Mouse (Mus musculus) right cerebral cortex, postnatal 14 days (tissue): ENCODE results near the gene Tox2.

Source experiments
- DNase-seq: peaks from one replicate; pipeline ENCODE4 v3.0.0; 2022

Gene Tox2

DNA sequence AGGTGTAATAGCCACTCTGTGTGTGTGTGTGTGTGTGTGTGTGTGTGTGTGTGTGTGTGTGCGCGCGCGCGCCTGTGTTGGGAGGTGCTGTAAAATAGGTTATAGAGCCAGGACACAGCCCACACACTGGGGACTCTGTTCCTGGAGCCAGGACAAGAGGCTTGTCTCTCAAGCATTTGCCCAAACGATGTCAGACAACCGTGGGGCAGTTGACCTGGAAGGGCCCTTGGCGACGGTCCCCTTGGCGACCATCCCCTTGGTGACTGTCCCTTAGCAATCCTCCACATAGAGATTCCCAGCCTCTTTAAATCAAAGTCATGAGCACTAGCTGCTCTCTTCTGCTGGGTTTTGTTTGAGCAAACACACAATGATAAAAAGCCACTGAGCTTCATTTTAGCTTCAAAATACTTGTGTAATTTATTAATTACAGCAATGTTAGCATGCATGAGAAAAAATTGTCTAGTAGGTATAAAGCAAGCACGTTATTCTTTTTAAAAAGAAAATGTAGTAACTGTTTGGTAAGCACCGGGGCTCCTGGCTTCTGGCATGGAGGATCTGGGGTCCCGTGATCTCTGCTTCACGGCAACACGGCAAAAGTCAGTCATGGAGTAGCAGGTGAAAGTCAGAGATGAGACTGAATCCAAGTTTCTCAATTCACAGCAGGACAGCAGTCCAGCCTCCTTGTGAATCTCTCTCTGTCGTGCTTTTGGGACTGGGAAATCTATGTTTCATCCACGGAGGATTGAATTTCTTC is 3.0 kb downstream of the Tox2 start:
- peak; percentile 45 for DNase-seq

DNA sequence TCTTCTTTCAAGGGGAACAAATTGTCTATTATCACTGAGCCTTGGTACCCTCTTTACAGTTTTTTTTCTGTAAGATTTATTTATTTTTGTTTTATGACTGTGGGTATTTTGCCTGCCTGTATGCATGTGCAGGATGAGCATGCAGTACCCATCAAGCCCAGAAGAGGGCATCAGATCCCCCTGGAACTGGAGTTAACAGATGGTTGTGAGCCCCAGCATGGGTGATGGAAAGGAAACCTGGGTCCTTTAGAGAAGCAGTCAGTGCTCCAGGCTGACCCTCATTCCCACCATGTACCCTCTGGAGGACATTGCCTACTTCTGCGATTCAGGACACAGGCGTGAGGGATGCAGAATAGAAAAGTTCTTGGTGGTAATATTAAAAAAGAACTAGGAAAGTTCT is 4.4 kb downstream of the Tox2 start:
- DNase-seq = peak; percentile 59

DNA sequence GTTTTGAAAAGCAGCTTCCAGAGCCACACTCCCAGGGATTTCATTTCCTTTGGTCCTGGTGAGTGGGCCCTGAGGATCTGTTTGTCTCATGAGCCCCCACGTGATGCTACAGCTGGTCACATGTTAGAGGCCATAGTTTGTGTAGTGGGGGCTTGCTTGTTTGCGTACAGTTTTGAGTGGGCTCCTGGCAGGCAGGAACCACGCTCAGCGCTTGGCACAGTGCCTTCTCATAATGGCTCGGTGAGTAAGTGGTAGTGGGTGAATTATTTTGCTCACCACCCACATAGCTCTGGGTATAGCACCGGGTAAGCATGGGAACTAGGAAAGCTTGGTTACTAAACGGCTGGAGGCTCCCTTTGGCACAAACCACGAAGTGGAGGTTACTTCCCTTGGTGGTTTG is 6.2 kb downstream of the Tox2 start:
- DNase-seq = peak; percentile 42

DNA sequence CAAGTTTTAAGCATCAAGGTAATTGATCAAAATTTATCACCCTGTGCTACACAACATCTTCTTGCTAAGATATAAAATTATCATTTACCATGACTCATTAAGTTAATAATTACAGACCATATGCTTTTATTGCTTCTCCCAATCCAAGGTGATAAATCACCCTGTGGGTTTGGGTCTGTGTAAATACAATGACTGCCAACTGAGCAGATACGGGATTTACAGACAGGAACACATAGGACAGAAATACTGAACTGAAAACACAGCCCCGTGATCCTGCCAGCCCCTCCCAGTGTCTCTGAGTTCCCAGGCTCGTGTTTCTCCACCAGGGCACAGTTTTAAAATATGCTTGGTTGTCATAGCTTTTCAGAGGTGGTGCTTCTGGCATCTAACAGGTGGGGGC is 10.2 kb downstream of the Tox2 start:
- no peak for DNase-seq

DNA sequence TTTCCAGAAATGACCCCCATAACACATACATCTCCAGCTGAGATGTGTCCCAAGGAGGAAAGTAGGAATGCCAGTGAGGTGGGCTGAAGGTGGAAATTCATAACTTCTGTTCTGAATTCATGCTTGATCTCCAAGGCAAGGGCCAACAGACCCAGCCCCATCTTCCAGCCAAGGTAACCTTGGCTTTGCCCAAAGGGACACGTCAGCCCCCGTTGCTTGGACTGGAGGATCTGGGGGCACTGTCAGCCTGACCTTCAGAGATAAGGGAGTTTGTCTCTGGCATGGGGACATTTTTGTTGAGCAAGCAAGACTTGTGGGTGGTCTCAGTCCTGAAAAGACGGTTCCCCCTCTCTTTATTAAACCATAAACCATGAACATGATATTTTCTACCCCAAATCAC is 15.2 kb downstream of the Tox2 start:
- no peak for DNase-seq

DNA sequence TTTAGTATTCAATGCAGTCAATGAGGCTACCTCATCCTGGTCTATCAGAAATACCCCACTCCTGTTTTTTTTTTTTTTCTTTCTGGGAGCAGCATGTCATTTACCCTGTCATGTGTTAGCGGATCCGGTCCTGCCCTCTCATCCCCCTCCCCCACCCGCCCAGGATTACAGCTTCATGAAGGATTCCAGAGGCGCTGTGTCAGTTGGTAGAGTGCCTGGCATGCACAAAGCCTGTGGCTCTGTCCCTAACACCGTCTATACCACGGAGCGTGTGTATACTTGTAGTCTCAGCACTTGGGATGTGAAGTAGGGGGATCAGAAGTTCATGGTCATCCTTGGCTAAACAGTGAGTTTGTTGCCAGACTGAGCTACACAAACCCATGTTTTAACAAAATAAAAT is 15.6 kb downstream of the Tox2 start:
- DNase-seq = no peak

DNA sequence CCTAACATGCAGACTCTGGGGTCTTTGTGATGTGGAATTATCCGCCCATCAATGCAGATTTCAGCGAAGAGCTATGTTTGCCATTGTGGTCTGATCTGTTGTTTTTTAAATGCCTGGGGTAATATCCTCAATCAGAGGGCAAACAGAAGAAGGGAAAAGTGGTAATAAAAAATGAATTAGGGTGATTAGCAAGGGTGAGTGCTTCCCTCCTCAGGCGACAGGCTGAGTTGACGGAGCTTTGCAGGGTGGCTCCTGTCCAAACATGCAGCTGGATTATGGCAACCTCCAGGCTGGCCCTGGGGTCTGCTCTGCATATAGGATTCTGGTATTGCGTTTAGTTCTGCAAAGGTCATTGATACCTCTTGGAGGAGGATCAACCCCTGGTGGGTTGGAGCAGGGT is 16.5 kb downstream of the Tox2 start:
- no peak for DNase-seq

DNA sequence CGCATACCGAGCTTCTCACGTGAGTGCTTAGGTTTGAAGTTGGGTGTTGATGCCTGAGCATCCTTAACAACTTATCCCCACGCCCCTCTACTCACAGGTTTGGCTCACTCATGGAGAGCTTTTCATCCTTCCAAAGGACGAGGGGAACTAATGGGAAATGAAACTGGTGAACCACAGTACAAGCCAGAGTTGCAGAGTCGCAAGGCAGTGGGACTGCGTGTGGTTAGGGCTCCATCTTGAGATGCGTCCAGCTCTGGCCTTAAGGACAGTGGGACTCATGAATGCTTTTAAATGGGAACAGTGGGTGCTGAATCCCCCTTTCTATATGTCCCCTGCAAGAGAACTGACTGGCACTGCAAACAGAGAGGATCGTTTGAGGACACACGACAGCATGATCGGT is 17.8 kb downstream of the Tox2 start:
- no peak for DNase-seq

DNA sequence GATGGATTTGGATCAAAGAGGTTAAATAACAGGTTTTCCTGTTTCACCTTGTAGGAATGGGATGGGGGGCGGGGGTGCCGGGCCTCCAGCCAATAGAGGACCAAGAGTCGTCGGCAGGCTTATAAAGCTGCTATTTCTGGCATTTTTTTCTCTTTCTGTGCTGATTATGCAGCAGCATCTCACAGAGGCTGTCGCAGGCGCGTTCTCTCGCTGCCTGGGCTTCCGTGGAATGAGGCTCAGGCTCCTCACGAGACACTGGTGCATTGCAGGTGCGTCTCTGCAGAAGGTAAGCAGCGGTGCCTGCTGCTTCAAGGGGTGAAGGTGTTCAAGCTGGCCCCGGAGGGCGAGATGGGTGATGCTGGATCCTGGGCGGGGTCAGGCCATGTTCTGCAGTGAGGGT is 22.4 kb downstream of the Tox2 start:
- peak; percentile 38 for DNase-seq

DNA sequence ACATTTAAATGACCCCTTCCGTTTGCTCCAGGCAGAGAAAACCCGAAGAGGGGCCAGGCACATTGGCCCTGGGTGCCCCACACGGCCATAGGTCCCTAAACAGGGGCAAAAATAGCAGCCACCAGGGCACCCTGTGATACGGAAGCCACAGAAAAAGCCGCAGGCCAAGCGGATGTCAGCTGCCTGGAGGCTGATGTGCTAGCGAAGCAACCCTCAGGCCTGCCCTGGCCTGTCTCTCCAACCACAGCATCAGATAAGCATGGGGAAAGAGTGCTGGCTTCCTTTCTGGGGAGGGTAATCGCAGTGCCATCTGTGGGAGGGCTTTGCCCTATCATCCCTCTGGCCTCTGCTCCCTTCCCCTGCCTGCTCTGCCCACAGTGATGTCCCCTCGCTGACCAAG is 26.1 kb downstream of the Tox2 start:
- DNase-seq = no peak

DNA sequence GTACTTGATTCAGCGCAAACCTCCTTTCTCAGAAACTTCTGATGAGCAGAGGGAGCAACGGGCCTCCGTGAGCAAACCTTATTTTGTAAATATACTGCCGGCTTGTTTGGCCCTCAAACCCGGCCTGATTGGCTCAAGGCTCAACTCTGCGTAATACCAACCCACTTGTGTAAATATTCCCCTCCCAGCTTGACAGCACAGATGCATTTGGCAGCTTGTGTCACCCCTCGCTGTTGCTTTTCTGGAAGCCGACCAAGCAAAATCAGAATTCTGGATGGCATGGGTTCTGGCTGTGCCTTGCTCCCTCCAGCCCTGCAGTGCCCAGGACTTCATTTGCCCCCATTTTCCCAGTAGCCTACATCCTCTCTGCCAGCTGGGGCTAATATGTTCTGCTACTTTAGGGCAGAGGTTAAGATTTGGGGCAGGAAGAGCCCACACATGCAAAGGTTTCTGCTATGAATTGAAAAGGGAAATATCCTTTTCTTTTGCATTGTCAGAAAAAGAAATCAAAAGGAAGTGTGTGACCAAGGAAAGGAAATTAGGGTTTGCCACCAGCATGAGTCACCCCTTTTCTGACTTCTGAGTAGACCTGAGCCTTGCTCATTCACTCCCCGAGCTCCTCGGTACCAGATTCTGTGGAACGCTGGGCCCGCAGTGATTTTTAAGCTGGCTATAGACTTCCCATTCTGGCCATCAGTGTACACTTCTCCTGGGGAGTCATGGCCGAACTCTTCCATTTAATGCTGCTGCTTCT is 29.0 kb downstream of the Tox2 start:
- no peak for DNase-seq

DNA sequence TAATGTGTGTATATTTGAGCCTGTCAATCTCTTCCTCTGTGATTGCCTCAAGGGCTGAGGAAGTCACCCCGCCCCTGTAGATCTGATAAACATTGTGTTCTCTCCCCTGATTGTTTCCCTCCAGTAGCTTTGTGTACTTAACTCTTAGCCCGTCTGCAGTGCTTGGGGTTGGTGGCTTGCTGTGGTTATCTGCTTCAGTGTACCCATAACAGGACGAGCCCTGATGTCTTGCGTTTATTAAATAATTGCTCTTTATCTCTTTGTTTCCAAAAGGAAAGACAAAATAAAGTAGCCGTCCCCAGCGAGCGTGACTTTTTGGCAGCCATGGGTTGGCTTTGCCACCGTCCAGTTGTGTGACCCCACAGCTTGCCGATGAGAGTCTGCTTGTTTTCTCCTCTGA is 30.7 kb downstream of the Tox2 start:
- DNase-seq = no peak

DNA sequence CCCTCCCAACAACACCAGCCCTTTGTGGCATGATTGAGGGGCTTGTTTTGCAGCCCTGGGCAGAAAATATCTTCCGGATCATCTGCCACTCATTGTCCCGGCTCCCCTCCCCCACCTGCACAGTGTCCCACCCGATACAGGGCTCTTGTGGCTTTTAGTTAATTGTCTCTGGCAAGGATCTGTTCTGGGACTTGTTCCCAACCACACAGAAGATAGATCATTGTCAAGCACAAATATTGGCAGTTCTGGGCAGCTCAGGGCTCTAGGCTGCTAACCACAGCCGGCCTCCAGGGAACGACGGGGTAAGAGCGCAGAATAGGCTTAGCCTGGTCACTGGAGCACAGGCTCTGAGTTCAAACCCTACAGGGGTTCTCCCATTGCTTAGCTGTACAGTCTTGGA is 33.1 kb downstream of the Tox2 start:
- DNase-seq = no peak

DNA sequence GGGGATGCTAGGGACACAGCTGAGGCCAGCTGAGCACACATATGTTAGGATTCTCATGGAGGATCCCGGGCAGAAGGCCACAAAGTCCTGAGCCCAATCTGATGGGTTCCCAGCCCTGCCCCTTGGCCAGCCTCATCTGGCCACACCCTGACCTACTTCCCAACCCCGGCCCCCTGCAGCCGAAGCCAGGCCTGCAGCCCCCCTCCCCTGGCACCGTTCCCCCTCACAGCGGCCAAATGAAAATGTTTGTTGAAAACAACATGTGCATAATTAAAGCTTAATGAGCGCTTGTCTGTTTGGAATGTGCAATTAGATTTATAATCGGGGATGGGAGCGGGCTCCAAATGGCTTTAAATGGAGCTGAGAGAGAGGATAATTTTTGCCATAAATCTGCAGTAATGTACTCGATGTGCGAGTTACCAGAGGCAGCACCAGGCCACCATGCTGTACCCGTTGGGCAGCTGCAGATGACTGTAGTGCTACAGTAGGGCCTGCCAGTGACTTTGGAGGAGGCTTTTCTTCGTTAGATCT is 35.1 kb downstream of the Tox2 start:
- DNase-seq = no peak

DNA sequence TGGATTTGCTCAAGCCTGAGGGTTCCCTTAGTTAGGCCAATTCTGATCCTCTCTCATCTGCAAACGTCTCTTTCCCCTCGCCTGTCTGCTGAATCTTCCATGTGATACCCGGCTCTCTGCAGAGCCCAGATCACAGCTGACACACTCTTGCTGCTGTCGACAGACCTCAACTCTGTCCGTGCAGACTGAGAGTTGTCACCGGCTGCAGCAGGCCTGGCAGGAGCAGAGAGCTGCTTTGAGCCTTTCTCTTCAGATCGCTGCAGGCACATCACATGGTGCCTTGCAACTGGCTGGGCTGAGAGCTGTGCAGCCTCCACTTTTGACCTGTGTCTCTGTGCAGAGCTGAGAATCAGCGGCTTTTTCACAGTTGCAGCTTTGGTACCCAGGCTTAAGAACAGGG is 37.0 kb downstream of the Tox2 start:
- DNase-seq = no peak

DNA sequence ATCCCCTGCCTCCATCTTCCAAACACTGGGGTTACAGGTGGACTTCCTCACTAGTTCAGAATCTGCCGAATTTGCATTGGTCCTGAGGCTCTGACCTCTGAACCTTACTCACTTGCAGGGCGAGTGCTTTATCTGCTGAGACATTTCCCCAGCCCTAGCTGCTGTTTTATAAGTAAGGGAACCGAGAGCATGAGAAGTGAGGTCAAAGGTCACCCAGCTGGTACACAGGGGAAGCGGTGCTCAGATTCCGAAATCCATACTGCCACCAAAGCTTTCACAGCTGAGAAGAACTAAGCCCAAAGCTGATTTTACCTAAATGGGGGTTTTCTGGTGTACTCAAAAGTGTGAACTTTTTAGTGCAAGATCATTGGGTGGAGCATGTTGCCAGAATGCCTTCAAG is 38.9 kb downstream of the Tox2 start:
- DNase-seq = no peak

DNA sequence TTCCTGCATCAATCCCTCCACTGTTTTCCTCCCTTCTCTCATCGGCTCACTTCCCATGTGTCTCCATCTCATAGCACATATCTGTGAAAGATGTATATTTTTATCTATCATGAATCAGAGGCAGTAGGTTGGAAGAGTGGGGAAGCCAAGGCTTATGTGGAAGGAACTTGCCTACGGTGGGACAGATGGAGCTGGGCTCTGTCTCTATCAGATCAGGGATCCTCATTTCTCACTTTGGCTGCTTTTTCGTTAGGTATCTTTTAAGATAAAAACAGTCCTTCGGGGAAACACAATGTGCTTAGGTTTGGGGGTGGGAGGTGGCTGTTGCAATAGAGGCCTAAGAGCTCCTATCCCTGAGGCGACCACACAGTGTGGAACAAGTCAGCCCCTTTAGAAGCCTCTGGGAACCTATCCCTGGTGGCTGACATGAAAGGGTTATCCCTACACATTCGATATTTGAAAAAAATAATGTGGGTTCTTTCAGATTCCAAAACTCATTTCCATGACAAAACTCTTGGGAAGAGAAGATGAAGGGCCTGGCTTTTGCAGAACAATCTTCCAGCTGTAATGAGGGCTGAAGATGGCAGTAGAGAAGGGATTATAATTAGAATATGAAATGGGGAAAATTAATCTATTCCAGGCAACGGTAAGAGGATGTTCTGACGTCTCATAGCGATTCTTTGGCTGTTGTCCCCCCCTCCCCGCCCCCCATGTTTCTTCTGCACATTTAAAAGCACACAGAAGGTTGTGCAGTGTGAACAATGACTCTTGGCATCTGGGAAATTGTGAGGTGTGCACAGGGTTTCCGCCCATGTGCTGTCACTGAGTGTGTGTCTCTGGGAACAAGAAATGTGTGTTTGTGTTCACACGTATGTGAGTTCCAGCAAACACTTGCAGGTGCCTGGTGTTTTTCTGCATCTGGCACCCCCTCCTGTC is 41.3 kb downstream of the Tox2 start:
- no peak for DNase-seq

DNA sequence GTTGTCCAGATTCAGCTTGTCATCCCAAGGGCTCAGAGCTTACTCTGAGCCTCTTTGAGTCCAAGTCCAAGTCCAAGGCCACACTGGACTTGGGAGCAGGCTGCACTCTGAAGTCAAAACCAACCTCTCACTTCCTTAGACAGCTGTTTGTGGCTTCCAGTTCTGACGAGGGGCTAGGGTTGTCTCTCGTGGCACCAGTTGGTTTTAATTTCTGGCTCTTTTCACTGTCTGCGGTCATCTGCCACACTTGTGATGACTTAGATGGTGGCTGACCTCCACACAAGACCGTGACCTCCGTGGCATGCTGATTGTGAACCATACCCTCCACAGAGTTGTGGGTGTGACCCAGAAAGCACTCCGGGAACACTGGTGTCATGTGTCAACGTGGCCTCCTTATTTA is 46.0 kb downstream of the Tox2 start:
- DNase-seq = no peak

DNA sequence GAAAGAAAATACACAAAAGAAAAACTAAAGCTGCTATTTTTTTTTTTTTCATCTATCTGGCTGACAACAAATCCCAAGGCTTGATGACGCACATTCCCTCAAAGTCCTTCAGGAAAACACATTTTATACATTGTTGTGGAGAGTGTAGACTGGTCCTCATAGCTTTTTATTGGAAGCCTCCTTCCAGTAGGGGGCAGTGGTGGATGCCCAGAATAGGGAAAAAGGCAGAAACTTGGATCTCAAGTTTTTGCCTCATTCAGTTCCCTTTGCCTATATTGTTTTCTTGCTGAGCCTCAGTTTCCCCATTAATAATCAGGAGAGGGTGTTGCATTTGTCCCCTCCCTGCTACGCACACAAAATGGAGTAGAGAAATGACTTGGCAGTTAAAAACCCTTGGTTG is 49.7 kb downstream of the Tox2 start:
- no peak for DNase-seq

DNA sequence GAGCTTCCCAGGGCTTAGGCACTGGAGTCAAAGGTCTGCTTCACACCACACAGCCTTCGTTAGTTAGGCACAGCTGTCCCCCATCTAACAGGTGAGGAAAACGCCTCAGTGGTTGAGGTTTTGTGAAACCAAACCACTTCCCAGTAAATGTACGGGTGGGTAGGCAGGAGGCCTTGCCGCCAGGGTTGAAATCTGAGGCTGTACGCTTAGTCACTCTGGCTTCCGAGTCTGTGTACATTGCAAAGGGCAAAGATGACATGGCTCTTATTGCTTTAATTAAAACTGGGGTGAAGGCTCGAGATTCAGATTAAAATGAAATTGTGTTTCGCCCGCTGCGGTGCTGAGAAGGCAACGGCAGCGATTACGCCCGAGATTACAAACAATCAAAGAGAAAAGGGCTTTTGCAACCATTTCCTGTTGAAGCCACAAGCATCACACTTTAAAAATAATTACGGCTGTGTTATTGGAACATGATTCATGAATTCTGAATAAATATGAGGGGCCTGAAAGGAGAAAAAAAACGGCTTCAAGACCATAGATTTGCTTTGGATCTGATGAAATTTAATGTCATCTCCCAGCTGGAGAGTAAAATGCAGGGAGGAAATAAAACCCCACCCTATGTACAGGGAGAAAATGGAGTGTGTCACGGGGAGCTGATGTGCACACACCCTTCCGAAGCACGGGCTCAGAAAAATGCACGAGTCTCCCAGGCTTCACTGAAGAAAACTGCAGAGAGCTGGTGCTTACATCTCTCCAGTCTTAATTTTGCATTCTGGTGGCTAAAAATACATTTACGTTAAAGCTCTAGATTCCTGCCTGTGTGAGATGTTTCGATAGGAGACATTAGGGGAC is 50.5 kb downstream of the Tox2 start:
- no peak for DNase-seq

DNA sequence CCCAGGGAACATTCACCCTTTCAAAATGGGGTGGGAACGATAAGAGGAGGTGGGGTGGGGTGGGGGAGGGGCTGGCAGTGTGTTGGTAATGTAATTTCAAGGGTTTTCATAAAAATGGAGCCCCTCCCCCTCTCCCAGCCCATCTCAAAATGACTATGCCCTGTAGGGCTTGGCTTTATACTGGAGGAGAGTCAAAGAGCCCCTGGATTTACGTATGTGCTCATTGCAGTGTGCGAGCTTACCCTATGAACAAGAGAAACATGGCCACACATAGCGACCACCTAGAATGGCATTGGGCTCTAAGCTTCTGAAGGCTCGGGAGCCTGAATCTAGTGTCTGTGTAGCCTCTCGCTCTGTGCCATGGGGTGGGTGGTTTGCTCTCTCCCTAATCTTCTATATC is 51.3 kb downstream of the Tox2 start:
- no peak for DNase-seq

DNA sequence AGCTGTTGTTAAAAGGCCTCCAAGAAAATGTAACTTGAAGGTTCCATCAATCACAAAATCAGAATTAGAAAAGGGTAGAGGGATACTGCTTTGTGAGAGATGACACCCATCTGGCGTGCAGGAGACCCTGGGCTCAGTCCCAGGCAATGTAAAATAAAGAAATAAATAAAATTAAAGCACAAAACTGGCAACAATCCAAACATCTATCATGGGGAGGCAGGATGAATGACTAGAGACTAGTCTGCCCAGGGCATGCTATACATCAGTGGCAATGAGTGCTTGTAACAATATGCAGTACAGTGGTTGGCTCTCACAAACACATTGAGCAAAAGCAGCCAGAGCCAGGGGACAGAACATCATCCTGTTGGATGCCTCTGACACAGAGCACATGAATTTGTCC is 53.8 kb downstream of the Tox2 start:
- DNase-seq = no peak
